Mouse (Mus musculus) liver, adult 2 months (tissue): Measurements from ENCODE around the gene Emx1. TPM values are rescaled to one million over a fixed set of nuclear protein-coding genes. Genes with fewer than 3 reads are reported as not detected.

Experiments used
- DNase-seq: peaks from one replicate; pipeline ENCODE4 v3.0.0-alpha.2; 2011; ENCODE audit warnings: low read depth, low spot score; ENCODE audit errors: extremely low read depth
- H3K27ac ChIP-seq: fragments of 200-500 bp; replicated peaks from 2 replicates; pipeline ENCODE4 v1.5.1; 2012; ENCODE audit warnings: low read depth, mild to moderate bottlenecking, control low read depth, inconsistent platforms, low read length; ENCODE audit not compliant: insufficient read depth
- H3K27me3 ChIP-seq: fragments of 200-500 bp; 2 replicates; pipeline ENCODE4 v1.6.1; 2012; ENCODE audit warnings: mild to moderate bottlenecking, moderate library complexity, low read length, inconsistent platforms; ENCODE audit not compliant: control insufficient read depth, insufficient read depth
- H3K36me3 ChIP-seq: fragments of 200-500 bp; 2 replicates; pipeline ENCODE4 v1.6.1; 2012; ENCODE audit warnings: low read length, inconsistent platforms; ENCODE audit not compliant: control insufficient read depth, insufficient read depth
- H3K4me1 ChIP-seq: fragments of 200-500 bp; 2 replicates; pipeline ENCODE4 v1.6.1; 2011; ENCODE audit warnings: low read length; ENCODE audit not compliant: control insufficient read depth, insufficient read depth
- H3K4me3 ChIP-seq: fragments of 200-500 bp; 2 replicates; pipeline ENCODE4 v1.5.1; 2011; ENCODE audit warnings: low read depth, mild to moderate bottlenecking, control low read depth, low read length, moderate library complexity; ENCODE audit not compliant: insufficient read depth
- H3K79me2 ChIP-seq: fragments of 200-500 bp; 2 replicates; pipeline ENCODE4 v1.6.1; 2012; ENCODE audit warnings: inconsistent platforms, mild to moderate bottlenecking, low read length, moderate library complexity; ENCODE audit not compliant: control insufficient read depth, insufficient read depth
- H3K9ac ChIP-seq: fragments of 200-500 bp; 2 replicates; pipeline ENCODE4 v1.6.1; 2012; ENCODE audit warnings: low read depth, mild to moderate bottlenecking, control low read depth, inconsistent platforms, low read length
- CTCF ChIP-seq: fragments of 200-500 bp; IDR thresholded peaks from 2 replicates; pipeline ENCODE4 v1.5.1; 2011; ENCODE audit warnings: low read depth, low read length, control low read depth
- POLR2A ChIP-seq: fragments of 200-500 bp; IDR thresholded peaks from 2 replicates; pipeline ENCODE4 v1.6.1; 2011; ENCODE audit warnings: low read length, control low read depth; ENCODE audit not compliant: insufficient read depth; ENCODE audit errors: extremely low read depth
- WGBS: fragments of 180-500 bp; shearing (Covaris S2); methylation state at CpG from one replicate; pipeline ENCODE4 v1.1.7; 2018; 5-methylcytosine and 5-hydroxymethylcytosine counted together
- polyA plus RNA-seq: library from polyadenylated mRNA; depleted of rRNA; stranded (reverse); fragments of >200 nt; gene quantifications from 2 replicates; pipeline ENCODE4 v1.2.3, GENCODE M21; 2012; rRNA removed
- total RNA-seq: library from RNA; depleted of rRNA; stranded (reverse); fragments of >200 nt; gene quantifications from 2 replicates; pipeline ENCODE4 v1.2.3, GENCODE M21; 2014; rRNA removed

Emx1 gene
- total and polyA plus RNA-seq, 2 experiments, result not detected

DNA sequence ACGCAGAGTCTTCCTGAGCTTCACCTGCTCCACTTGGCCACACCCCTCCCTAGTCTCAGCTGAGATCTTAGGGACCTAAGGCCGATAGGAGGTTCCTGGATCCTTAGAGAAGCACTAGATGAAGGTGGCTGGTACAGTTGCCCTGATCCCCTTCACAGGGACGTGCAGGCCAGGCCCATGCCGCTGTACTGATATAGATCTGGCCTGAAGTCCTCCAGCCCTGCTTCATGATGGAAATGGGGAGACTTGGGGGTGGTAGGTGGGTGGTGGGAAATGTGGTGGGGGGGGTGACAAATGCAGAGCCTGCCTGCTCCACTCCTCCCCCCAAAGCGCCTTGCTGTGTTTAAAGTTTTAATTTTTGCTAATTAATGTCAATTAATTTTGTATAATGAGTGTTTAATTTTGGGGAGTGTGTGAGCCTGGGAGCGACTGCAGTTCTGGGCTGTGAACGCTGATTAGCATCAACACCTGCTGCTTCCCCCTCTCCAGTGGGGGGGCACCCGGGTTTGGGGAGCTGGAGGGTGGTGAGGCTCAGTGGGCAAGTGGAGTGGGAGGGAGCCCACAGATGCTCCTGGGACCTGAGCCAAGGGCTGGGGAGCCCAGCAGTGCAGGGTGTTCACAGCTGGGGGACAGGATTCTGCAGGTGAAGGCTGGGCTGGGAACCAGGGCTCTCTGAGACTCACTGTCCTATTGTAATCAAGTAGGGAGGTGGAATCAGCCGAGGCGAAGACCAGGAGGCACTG is 50.5 kb downstream of the Emx1 start:
- DNase-seq, result no peak
- WGBS, result 79% methylated on average over 10 of the region's 10 CpGs
- TF ChIP-seq POLR2A, result no peak
- TF ChIP-seq CTCF, result no peak
- no peaks in the 10 kb centered on the region for H3K27me3 ChIP-seq
- no peak overlapping the region for H3K4me3 ChIP-seq
- H3K79me2 ChIP-seq, result no peaks in the 10 kb centered on the region
- H3K36me3 ChIP-seq, result no peaks in the 10 kb centered on the region
- no peaks in the 10 kb centered on the region for H3K4me1 ChIP-seq
- H3K27ac ChIP-seq, result no peak overlapping the region
- no peak overlapping the region for H3K9ac ChIP-seq

DNA sequence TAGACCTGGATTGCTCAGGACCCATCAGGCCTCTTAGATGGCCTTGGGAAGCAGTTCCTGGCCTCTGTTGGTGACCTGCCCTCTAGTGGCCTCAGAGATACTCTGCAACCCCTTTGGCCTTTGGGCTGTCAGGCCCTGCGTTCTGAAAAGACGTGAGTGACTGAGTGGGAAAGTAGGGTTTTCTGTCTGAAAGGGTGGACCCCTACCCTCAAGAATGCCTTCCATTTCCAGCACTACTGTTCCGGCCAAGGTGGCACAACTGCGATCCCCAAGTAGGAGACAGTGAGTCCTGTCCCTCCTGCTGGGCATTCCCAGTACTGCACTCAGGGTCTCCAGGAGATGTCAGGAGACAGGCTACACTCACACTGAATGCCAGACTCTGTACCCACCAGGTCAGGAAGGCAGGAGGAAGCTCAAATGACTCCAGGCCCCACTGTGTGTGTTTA is 51.8 kb downstream of the Emx1 start:
- 18% methylated on average over 4 of the region's 4 CpGs for WGBS
- Histone ChIP-seq H3K79me2 (no peaks in the 10 kb centered on the region), H3K4me1 (no peaks in the 10 kb centered on the region), H3K4me3 (no peak overlapping the region), H3K27me3 (no peaks in the 10 kb centered on the region), H3K27ac (no peak overlapping the region), H3K36me3 (no peaks in the 10 kb centered on the region), H3K9ac (no peak overlapping the region)
- peak; percentile 68 for TF ChIP-seq CTCF
- TF ChIP-seq POLR2A, result no peak
- DNase-seq, result peak; percentile 31

DNA sequence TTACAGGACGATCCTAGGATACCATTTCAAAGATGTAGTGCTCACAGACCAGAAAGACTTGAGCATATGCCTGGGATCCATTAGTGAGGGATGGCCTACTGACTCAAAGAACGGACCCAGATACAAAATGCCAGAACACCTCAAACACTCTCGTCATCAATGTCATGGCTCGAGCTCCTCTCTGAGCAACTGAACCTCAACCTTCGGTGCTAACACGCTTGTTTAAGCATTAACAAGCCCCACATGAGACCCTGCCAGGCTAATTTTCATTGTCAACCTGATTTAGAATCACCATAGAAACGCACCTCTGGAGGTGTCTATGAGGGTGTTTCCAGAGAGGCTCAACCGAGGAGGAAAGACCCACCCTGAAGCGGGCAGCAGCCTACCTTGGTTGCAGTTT is 62.6 kb downstream of the Emx1 start:
- TF ChIP-seq POLR2A (no peak), CTCF (no peak)
- no peak overlapping the region for H3K9ac ChIP-seq
- no peaks in the 10 kb centered on the region for H3K79me2 ChIP-seq
- H3K36me3 ChIP-seq, result peaks cover 3% of the 10 kb centered on the region; the same call in 1 of the 2 replicates
- H3K4me3 ChIP-seq, result no peak overlapping the region
- H3K27me3 ChIP-seq, result no peaks in the 10 kb centered on the region
- no peak overlapping the region for H3K27ac ChIP-seq
- DNase-seq, result no peak
- H3K4me1 ChIP-seq, result peaks cover 18% of the 10 kb centered on the region
- 92% methylated on average over 9 of the region's 9 CpGs for WGBS

DNA sequence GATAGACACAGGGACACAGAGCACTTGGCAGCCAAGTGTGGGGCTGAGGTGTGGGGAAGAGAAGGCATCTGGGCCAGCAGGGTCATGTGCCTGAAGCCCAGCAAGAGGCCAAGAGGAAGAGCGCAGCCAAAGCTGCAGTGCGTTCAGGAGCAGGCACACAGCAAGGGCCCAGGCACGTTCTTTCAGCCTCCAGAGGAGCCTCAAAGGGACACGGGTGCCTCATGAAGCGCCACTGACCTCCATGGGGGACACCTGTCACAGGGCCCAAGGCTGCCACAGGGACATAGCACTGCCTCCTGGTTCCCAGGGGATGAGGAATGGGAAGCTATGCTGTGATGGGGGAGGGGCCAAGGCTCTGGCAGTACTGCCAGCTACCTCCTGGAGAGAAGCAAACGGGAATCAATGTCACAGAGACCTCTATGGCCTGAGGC is 63.6 kb downstream of the Emx1 start:
- DNase-seq, result peak; percentile 73
- no peak for TF ChIP-seq CTCF
- TF ChIP-seq POLR2A, result no peak
- Histone ChIP-seq H3K79me2 (no peaks in the 10 kb centered on the region), H3K4me1 (peaks cover 18% of the 10 kb centered on the region), H3K27ac (no peak overlapping the region), H3K9ac (no peak overlapping the region), H3K36me3 (no peaks in the 10 kb centered on the region), H3K4me3 (no peak overlapping the region), H3K27me3 (no peaks in the 10 kb centered on the region)
- 39% methylated on average over 6 of the region's 6 CpGs for WGBS

DNA sequence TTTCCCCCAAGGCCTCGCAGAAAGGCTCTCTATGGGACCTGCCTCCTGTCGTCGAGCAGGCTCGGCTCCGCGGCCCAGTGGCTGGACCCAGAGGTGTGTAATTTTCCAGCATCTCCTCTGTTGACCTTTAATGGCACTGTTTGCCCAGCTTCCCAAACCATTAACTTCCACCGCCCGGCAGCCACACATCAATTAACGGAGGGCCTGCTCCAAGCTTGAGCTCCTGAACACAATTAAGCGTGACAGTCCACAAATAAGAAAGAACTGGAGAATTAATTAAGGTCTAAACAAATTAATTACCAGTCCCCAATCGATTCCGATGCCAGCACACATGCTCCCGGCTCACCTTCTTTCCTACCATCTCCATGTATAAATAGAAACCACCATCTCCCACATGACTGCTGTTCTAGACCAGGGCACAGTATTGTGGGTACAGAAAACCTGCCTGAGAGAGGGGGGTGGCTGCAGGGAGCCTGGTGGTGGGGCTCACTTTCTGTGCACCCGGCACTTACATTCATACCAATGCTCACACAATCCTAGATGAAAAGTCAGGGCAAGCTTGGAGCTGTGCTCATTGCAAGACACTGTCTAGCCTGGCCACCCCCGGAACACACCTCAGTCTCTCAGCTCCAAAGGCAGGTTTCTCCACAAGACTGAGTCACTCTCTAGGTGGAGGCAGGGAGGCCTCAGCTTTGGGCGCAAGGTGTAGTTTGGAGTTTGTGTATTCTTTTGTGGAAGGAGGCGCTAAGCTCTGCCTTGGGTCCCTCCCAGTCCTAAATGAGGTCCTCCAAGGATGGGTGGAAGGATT is 65.2 kb downstream of the Emx1 start:
- TF ChIP-seq CTCF (no peak), POLR2A (no peak)
- Histone ChIP-seq H3K4me1 (peaks cover 13% of the 10 kb centered on the region), H3K27ac (no peak overlapping the region), H3K36me3 (no peaks in the 10 kb centered on the region), H3K9ac (no peak overlapping the region), H3K4me3 (no peak overlapping the region), H3K27me3 (no peaks in the 10 kb centered on the region), H3K79me2 (no peaks in the 10 kb centered on the region)
- no peak for DNase-seq
- WGBS, result 90% methylated on average over 17 of the region's 17 CpGs

DNA sequence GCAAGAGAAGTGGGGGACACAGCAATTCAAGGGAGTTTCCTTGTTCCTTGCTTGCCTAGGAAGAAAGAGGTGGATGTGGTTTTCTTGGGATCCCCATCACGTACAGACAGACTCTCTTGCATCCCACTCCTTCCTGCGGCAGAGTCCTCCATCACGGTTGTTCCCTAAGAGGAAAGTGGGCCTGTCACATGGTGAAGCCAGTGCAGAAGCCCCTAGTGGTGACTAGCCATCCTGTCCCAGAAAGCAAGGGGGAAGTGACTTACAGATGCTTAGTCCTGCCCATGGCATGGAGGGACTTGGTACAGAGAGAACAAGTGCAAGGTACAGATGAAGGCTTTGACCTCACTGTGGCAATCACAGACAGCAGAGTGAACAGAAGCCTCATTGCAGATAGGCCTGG is 66.0 kb downstream of the Emx1 start:
- H3K27ac ChIP-seq, result no peak overlapping the region

More for the DNA sequence above, 66.0 kb downstream of the Emx1 start:
- DNase-seq, result no peak
- Histone ChIP-seq H3K36me3 (no peaks in the 10 kb centered on the region), H3K27me3 (no peaks in the 10 kb centered on the region), H3K4me3 (no peak overlapping the region), H3K4me1 (peaks cover 11% of the 10 kb centered on the region), H3K9ac (no peak overlapping the region), H3K79me2 (no peaks in the 10 kb centered on the region)
- TF ChIP-seq POLR2A, result no peak
- no peak for TF ChIP-seq CTCF
- 89% methylated on average over 3 of the region's 3 CpGs for WGBS

Other genes starting within 250 kb of the Emx1 start
- 6.1 and 7.2 TPM in 2 replicates for gene Exoc6b, start 117.9 kb upstream of the Emx1 start, total RNA-seq
- 1.5 and 2.3 TPM in 2 replicates for gene Exoc6b, start 117.9 kb upstream of the Emx1 start, polyA plus RNA-seq
- 143 and 164 TPM in 2 replicates for gene Spr, start 49.7 kb upstream of the Emx1 start, total RNA-seq
- 53.2 and 68.0 TPM in 2 replicates for gene Spr, start 49.7 kb upstream of the Emx1 start, polyA plus RNA-seq
- 21.9 and 23.6 TPM in 2 replicates for gene Sfxn5, start 146.0 kb downstream of the Emx1 start, total RNA-seq
- gene Sfxn5, start 146.0 kb downstream of the Emx1 start, polyA plus RNA-seq, result 23.4 and 31.8 TPM in 2 replicates
- 0.46 and 0.54 TPM in 2 replicates for gene Rab11fip5, start 187.2 kb downstream of the Emx1 start, total RNA-seq
- gene Rab11fip5, start 187.2 kb downstream of the Emx1 start, polyA plus RNA-seq, result 0.55 and 1.4 TPM in 2 replicates
- not detected in 2 replicates for gene Noto, start 236.4 kb downstream of the Emx1 start, total RNA-seq
- gene Noto, start 236.4 kb downstream of the Emx1 start, polyA plus RNA-seq, result not detected in 2 replicates
- 6.1 and 7.2 TPM in 2 replicates for gene Smyd5, start 244.6 kb downstream of the Emx1 start, total RNA-seq
- 11.3 and 16.2 TPM in 2 replicates for gene Smyd5, start 244.6 kb downstream of the Emx1 start, polyA plus RNA-seq